Mouse (Mus musculus) ES-E14 (cell line): Measurements from ENCODE around the gene Zzz3. TPM values are rescaled to one million over a fixed set of nuclear protein-coding genes. Genes with fewer than 3 reads are reported as not detected.
A peak's percentile ranks its signal among the peaks of the same experiment; 100 is the strongest.

Experiments used
- DNase-seq: peaks from one replicate; pipeline ENCODE4 v3.0.0-alpha.2; 2013; ENCODE audit warnings: low read depth, low spot score
- H3K27ac ChIP-seq: 2 replicates; pipeline ENCODE4 v1.5.1; 2012; ENCODE audit warnings: low read depth, mild to moderate bottlenecking, low read length, moderate library complexity, mixed read lengths; ENCODE audit not compliant: poor library complexity, insufficient read depth, severe bottlenecking
- H3K36me3 ChIP-seq: 2 replicates; pipeline ENCODE4 v1.6.1; 2012; ENCODE audit warnings: mild to moderate bottlenecking, low read length, moderate library complexity, mixed read lengths; ENCODE audit not compliant: control insufficient read depth, poor library complexity, insufficient read depth, severe bottlenecking
- H3K4me1 ChIP-seq, 2 experiments: fragments of 150-350 bp in 1 of 2; sonication (generic) in 1 of 2; 2 replicates each; pipeline ENCODE4 v1.6.1; 2012; ENCODE audit warnings: low read length in 2 of 2, mild to moderate bottlenecking in 1 of 2, mixed read lengths in 1 of 2; ENCODE audit not compliant: control insufficient read depth in 2 of 2, insufficient read depth in 2 of 2, poor library complexity in 1 of 2
- H3K4me3 ChIP-seq, 2 experiments: fragments of 150-350 bp in 1 of 2; sonication (generic) in 1 of 2; 2 replicates each; pipeline ENCODE4 v1.5.1; 2012; ENCODE audit warnings: low read length in 2 of 2, low read depth in 1 of 2, mild to moderate bottlenecking in 1 of 2, mixed read lengths in 1 of 2; ENCODE audit not compliant: insufficient read depth in 1 of 2, poor library complexity in 1 of 2, severe bottlenecking in 1 of 2
- H3K9ac ChIP-seq: 2 replicates; pipeline ENCODE4 v1.6.1; 2012; ENCODE audit warnings: low read depth, mild to moderate bottlenecking, low read length, mixed read lengths; ENCODE audit not compliant: poor library complexity, insufficient read depth, severe bottlenecking
- H3K9me3 ChIP-seq: fragments of 150-350 bp; sonication (generic); 2 replicates; pipeline ENCODE4 v1.6.1; 2012; ENCODE audit warnings: low read depth, mild to moderate bottlenecking, low read length; ENCODE audit not compliant: control insufficient read depth, insufficient read depth
- CHD2 ChIP-seq: IDR thresholded peaks from 2 replicates; pipeline ENCODE4 v1.6.1; 2014; ENCODE audit warnings: mild to moderate bottlenecking, low read depth, low read length, inconsistent platforms
- HCFC1 ChIP-seq: IDR thresholded peaks from 2 replicates; pipeline ENCODE4 v1.6.1; 2012; ENCODE audit warnings: low read length, inconsistent platforms, borderline replicate concordance; ENCODE audit not compliant: insufficient read depth
- MAFK ChIP-seq: IDR thresholded peaks from 2 replicates; pipeline ENCODE4 v1.6.1; 2014; ENCODE audit warnings: mild to moderate bottlenecking, low read depth, low read length, inconsistent platforms; ENCODE audit not compliant: insufficient read depth
- ZC3H11A ChIP-seq: IDR thresholded peaks from 2 replicates; pipeline ENCODE4 v1.6.1; 2012; ENCODE audit warnings: low read depth, mild to moderate bottlenecking, inconsistent platforms, low read length, borderline replicate concordance
- ZNF384 ChIP-seq: IDR thresholded peaks from 2 replicates; pipeline ENCODE4 v1.6.1; 2012; ENCODE audit warnings: low read depth, low read length, inconsistent platforms
- in situ Hi-C, 2 experiments: fragments of 600-800 bp; cut with MboI; formaldehyde crosslinking; loops; one replicate each; pipeline ENCODE4 v1.15.1; 2025; ENCODE audit warnings: low sequenced_read_pairs in 2 of 2, inconsistent platforms in 1 of 2; ENCODE audit not compliant: unreplicated experiment in 2 of 2
- total RNA-seq: library from RNA; depleted of rRNA; stranded (reverse); fragments of 300-350 nt; gene quantifications from 2 replicates; pipeline ENCODE4 v1.2.3, GENCODE M21; 2012; rRNA removed

The Zzz3 gene
- 36.3 and 40.9 TPM in 2 replicates for total RNA-seq

DNA sequence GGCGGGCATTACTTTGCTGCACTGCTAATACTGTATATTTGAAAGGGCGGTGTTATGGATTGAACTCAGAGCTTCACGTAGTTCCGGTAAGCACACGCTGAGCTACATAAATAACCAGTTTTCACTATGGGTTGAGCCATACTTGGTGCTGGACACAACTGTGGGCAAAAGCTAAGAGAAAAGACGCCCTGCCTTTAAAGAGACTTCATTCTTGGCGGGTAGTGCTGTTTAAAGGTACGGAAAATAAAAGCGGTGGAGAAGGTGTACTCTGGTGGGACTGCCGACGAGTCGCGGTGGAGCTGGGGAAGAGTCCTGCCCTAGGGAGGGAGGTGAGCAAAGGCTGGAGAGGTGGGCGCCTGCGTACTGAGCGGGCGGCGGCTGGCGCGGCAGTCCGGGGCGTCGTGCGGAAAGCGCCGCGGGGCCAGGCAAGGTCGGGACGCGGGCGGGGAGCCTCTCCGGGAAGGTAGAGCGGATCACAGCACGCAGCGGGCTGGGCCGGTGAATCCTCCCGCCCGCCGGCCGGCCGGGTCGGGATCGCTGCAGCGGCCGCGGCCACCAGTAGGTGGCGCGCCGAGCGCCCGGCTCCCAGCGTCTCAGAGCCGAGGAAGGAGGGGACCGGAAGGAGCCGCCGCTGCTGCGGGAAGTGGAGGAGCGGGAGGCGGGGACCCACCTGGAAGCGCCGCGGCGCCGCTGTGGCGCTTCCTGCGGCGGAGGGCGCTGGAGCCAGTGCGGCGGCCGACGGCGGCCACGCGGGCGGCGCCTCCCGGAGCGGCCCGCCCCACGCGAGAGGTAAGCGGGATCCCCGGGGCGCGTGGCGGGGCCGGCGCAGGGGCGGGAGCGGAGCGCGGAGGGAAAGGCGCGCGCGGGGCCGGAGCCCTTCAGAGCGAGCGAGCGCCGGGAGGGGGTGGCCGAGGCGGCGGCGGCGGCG is at the start of gene Zzz3:
TSS of gene Zzz3 (plus strand) at position 124 of the 928 bp plus-strand sequence.
- Histone ChIP-seq H3K4me1 (peaks cover 5 to 7% of the 10 kb centered on the region in 2 experiments; a peak in 1 of 4 replicates), H3K9ac (peak within 1 kb of the TSS; percentile 97), H3K36me3 (no peaks in the 10 kb centered on the region), H3K9me3 (no peaks in the 10 kb centered on the region), H3K4me3 (peak within 1 kb of the TSS; percentile 94 to 99), H3K27ac (peak within 1 kb of the TSS; percentile 94)
- TF ChIP-seq ZNF384 (no peak), HCFC1 (no peak; the same call in 1 of the 2 replicates), CHD2 (no peak), ZC3H11A (no peak), MAFK (no peak)
- in situ Hi-C loops: no loop called here
- peak; percentile 71 for DNase-seq

DNA sequence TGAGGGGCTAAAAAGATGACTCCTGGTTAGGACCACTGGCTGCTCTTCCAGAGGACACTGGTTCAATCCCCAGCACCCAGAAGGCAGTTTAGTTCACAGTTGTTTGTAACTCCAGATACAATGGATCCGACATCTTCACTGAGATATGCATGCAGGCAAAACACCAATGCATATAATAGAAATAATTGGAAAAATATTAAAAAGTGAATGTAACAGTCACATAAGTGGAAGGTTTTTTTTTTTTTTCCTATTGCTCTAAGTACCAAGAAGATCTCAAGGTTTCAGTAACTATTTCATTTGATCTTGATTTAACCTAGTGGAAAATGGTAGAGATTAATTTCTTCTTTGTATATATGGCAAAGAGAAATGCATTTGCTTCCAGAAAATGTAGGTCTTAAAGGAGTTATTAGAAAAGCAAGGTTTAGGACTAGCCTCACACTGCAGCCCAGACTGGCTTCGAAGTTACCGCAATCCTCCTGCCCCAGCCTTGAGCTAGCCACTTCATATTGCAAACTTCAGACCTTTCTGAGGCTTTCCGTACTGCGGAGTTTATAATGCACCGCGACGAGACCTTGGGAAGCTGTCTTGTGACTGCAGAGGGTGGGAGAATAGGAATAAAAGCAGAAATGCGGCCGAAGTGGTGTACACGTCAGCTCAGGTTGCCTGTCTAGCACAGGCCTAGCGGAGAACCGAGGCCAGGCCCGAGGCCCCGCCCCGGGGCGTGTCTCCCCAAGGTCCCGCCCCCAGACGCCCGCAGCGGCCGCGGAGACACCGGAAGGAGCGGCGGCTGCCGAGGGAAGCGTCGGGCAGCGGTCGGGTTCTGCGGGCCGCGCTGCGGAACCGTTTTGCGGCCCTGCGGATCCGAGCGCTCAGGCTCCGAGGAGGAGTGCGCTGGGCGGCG is 49.3 kb upstream of the Zzz3 start, which contains the start of gene Usp33:
TSS of gene Usp33 (plus strand) at position 747 of the 901 bp plus-strand sequence.
- in situ Hi-C loops: no loop called here
- Histone ChIP-seq H3K27ac (no peak within 1 kb of the TSS), H3K9ac (peak within 1 kb of the TSS; percentile 89), H3K4me1 (peaks cover 4 to 16% of the 10 kb centered on the region in 2 experiments; a peak in 3 of 4 replicates), H3K36me3 (no peaks in the 10 kb centered on the region), H3K4me3 (peak within 1 kb of the TSS; percentile 61 to 97), H3K9me3 (no peaks in the 10 kb centered on the region)
- DNase-seq: peak; percentile 67
- no peak for TF ChIP-seq CHD2
- TF ChIP-seq ZC3H11A: no peak
- TF ChIP-seq ZNF384: no peak
- no peak for TF ChIP-seq MAFK
- no peak for TF ChIP-seq HCFC1

GRCm38 (mm10) chr3:152346633-152347141 is 48.6 kb upstream of the Zzz3 start:
- peak overlapping the region; percentile 61 to 97 for H3K4me3 ChIP-seq
- H3K27ac ChIP-seq: no peak overlapping the region
- H3K36me3 ChIP-seq: 0 out of 2 replicates have a peak, but pooled peaks cover 2% of the 10 kb centered on the region
- in situ Hi-C loops: no loop called here
- no peak for TF ChIP-seq ZNF384
- no peak for TF ChIP-seq ZC3H11A
- TF ChIP-seq HCFC1: no peak
- TF ChIP-seq CHD2: no peak
- no peak for TF ChIP-seq MAFK
- H3K9me3 ChIP-seq: no peaks in the 10 kb centered on the region
- H3K4me1 ChIP-seq: peaks cover 4 to 15% of the 10 kb centered on the region in 2 experiments; a peak in 3 of 4 replicates
- no peak for DNase-seq
- peak overlapping the region; percentile 89 for H3K9ac ChIP-seq

- peaks cover 3 to 10% of the 10 kb centered on the region in 2 experiments; a peak in 3 of 4 replicates for H3K4me1 ChIP-seq
- DNase-seq: no peak
- H3K36me3 ChIP-seq: 0 out of 2 replicates have a peak, but pooled peaks cover 2% of the 10 kb centered on the region
- TF ChIP-seq HCFC1 (no peak), MAFK (no peak), ZNF384 (no peak), ZC3H11A (no peak), CHD2 (no peak)
- H3K9me3 ChIP-seq: no peaks in the 10 kb centered on the region
- H3K27ac ChIP-seq: no peak overlapping the region
- H3K4me3 ChIP-seq: peak overlapping the region; percentile 61 to 97
- H3K9ac ChIP-seq: peak overlapping the region; percentile 89; the same call in 1 of the 2 replicates
- in situ Hi-C loops: no loop called here
Measured at GRCm38 (mm10) chr3:152347227-152347626, 48.0 kb upstream of the Zzz3 start.
